Mouse (Mus musculus): Measurements from ENCODE around the gene Gm14124.
"Not testable (repeated sequence)": the region's sequence is repeated elsewhere in the genome, so short reads cannot be mapped to it uniquely, and the experiment has no call there.

Gm14124 gene

GRCm38 (mm10) chr2:150257291-150257690 lies at the start of gene Gm14124:
Gene Gm14124, plus strand, starts transcription at chr2:150257517.
- not testable (repeated sequence) for DNase-seq (ENCODE audit: low read depth, low spot score)

- peak; percentile 19 for DNase-seq (ENCODE audit: low read depth, low spot score)
Measured at GRCm38 (mm10) chr2:150217600-150218362, 39.5 kb upstream of the Gm14124 start, which contains the start of gene Zfp937. Gene Zfp937, plus strand, starts transcription at chr2:150218073.

GRCm38 (mm10) chr2:150218363-150218725 lies 39.0 kb upstream of the Gm14124 start:
- not testable (repeated sequence) for DNase-seq (ENCODE audit: low read depth, low spot score)

GRCm38 (mm10) chr2:150223263-150223662 lies 34.1 kb upstream of the Gm14124 start:
- DNase-seq (ENCODE audit: low read depth, low spot score) = not testable (repeated sequence)

GRCm38 (mm10) chr2:150243211-150243610 lies 14.1 kb upstream of the Gm14124 start:
- DNase-seq (ENCODE audit: low read depth, low spot score) = no peak

- DNase-seq (ENCODE audit: low read depth, low spot score) = not testable (repeated sequence)
Measured at GRCm38 (mm10) chr2:150255491-150255890, 1.8 kb upstream of the Gm14124 start, which contains the start of gene Gm21994. Gene Gm21994, minus strand, starts transcription at chr2:150255591.

GRCm38 (mm10) chr2:150256861-150257260 lies 456 bp upstream of the Gm14124 start:
- DNase-seq (ENCODE audit: low read depth, low spot score) = not testable (repeated sequence)

GRCm38 (mm10) chr2:150293669-150294068 lies 36.4 kb downstream of the Gm14124 start:
- no peak for DNase-seq (ENCODE audit: low read depth, low spot score)

- no peak for DNase-seq (ENCODE audit: low read depth, low spot score)
Measured at GRCm38 (mm10) chr2:150299096-150299495, 41.8 kb downstream of the Gm14124 start.

GRCm38 (mm10) chr2:150307183-150307773 lies 50.0 kb downstream of the Gm14124 start:
- DNase-seq (ENCODE audit: low read depth, low spot score) = no peak

GRCm38 (mm10) chr2:150310952-150311884 lies 53.9 kb downstream of the Gm14124 start:
- DNase-seq (ENCODE audit: low read depth, low spot score) = peak; percentile 64

GRCm38 (mm10) chr2:150316140-150316539 lies 58.8 kb downstream of the Gm14124 start:
- no peak for DNase-seq (ENCODE audit: low read depth, low spot score)

- no peak for DNase-seq (ENCODE audit: low read depth, low spot score)
Measured at GRCm38 (mm10) chr2:150318973-150319372, 61.7 kb downstream of the Gm14124 start.
